Mouse (Mus musculus) B cell, adult 2 months (primary cell): Measurements from ENCODE around the gene Timm50.

ENCODE experiments used
- DNase-seq, 2 experiments: peaks; one replicate each; pipeline ENCODE4 v3.0.0; 2022

Gene Timm50

DNA sequence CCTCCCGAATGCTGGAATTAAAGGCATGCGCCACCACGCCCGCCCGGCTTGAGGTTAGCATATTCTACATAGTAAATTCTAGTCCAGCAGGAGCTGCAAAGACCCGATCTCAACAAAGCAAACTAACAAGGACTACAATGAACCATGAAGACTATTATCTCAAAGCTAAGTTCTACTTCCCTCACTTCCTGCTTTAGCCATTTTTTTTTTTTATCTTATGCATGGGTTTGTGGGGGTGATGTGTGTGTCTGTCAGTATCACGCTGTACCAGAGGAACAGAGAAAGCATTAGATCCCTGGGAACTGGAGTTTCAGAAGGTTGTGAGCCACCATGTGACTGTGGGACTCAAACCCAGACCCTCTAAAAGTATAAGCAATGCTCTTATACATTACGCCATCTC lies 13.4 kb upstream of the Timm50 start:
- no peak for DNase-seq

DNA sequence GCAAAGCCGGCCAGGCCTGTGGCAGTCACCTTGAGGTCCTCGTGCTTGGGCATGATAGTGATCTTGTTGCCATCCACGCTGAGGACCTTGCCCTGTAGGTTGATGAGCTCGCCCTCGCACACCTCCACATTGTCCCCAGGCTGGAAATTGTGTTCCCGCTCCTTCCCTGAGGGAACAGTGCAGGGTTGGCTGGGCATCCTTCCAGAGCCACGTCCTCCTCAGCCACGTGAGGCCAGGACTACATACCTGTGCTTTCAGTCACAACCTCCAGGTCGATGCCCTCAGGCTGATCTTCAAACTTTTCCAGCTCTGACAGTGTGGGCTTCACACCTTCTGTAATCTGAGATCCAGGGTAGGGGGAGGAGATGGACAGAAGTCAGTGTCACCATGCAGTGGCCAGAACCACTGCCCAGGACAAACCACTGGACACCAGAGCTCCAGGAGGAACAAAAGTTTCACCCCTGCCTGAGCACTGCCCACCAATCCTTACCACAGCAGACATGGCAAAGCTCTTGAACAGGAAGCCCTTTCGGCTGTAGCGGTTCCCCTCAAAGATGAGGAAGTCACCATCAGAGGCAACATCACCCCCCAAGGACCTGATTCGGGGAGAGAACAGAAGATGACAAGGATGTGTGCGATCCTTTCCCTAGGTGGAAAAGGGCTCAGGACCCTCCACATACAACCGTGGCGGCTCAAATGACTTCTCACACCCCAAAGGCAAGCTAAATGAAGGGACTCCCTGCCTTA lies 10.3 kb upstream of the Timm50 start:
- no peak for DNase-seq

DNA sequence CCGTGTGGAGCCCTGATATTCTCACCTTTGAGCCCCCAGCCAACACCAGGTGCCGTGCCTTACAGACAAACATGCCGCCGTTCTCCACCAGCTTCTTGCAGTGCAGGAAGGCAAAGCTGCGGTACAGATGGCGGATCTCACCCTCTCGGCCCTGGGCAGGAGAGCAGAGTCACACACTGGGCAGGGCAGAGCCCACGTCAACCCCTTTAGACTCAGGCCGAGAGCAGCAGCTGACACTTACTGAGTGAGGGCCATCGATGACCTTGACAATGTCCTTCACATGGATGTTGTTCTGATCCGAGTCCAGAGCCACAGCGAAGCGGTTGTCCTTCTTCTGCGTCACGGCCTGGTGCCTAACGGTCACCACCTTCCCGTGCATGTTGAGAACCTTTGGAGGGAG lies 6.8 kb upstream of the Timm50 start:
- DNase-seq: no peak

DNA sequence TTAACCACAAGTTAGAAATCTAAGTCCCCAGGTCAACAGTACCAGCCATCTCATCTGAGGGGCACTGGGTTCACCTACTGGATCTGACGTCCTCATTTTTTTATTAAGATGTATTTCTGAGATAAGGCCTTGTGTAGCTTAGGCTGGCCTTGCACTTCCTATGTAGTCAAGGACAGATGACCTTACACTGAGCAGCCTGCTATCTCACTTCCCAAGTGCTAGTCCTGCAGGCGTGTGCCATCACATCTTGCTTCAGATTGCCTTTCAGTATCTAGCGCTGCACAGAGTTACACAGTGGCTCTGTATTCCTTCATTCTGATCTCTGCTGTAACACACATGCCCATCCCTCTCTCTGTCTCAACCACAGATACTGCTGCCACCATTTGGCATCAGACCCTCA lies 6.2 kb upstream of the Timm50 start:
- no peak for DNase-seq

DNA sequence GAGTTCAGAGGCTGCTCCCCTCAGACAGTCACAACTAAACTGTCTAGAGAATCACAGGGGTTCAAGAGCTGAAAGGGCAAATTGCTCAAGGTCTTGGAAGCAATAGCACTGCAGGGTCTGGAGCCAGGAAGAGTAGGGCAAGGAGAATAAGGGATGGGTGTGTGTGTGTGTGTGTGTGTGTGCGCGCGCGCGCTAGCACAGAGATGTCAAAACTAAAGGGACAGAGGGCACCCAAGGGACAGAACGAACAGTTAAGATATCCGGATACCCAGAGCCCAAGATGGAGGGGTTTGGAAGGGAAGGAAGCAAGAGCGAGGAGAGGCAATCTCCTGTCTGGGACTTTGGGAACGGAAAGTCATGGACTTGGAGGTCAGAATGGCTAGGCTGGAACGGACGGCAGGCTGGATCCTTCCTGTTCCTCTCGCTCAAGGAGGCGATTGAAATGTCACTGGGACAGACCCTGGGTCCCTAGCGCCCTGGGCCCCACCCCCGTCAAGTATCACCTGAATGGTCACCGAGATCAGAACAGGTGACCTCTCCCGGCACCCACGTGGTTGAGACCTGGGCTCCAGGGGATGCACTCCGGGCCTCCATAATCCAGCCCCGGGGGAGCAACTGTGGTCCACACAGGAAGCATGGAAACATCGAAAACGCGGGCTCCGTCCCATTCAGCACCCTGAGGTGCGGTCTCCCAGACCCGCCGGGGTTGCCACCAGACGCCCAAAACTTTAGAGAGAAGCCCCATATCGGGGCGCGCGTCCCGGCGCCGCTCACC lies 534 bp downstream of the Timm50 start:
- peak in 1 of 2 experiments; percentile 4 for DNase-seq

DNA sequence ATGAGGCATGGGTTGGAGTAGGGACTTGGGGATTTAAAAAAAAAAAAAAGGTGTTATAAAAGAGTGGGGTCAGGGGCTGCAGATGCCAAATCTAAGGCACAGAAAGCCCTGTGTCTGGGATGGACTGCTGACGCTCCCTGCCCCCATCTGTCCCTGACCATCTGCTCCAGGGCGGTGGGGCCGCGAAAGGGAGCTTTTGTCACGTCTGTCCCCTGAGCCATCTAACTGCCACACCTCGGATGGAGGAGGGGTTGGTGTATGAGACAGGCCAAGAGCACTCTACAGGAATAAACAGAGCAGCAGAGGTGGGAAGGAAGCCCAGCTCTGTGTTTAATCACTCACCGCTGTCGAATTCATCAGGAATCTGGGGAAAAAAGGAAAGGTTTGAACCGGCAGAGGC lies 2.1 kb downstream of the Timm50 start:
- no peak for DNase-seq

DNA sequence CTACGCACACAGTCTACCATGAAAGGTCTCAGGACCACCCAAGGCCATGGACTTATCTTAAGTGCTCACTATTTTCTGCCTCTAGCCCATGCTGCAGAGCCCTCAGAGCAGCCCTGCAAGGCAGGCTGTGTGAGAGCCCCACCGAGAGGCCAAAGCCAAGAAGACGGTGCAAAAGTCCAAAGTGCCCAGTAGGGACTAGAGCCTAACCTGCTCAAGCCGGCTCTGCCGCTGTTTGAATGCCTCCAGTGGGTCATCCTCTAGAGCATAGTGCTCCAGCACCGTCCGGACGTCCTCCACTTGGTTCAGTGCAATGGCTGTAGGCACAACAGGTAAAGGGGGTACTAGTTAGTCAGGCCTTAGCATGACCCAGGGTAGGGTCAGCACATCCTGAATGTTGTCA lies 5.7 kb downstream of the Timm50 start:
- no peak for DNase-seq

DNA sequence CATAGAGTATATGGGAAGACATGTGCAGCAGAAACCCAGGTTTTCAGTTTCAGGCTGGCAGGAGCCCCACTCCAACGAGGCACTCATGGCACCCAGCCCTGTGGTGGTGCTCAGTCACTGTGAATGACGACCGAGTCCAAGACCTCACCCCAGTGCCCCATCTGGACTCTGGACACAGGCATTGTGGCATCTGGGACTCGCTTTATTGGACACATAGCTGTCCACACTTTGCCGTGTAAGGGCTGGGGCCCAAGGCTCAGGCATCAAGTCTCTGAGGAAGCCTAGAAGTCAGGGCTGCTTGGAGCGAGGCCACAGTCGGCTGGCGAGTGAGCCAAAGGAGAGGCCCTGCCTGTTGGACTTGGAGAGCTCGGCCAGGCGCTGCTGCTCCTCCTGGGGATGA lies 6.2 kb downstream of the Timm50 start:
- no peak for DNase-seq

DNA sequence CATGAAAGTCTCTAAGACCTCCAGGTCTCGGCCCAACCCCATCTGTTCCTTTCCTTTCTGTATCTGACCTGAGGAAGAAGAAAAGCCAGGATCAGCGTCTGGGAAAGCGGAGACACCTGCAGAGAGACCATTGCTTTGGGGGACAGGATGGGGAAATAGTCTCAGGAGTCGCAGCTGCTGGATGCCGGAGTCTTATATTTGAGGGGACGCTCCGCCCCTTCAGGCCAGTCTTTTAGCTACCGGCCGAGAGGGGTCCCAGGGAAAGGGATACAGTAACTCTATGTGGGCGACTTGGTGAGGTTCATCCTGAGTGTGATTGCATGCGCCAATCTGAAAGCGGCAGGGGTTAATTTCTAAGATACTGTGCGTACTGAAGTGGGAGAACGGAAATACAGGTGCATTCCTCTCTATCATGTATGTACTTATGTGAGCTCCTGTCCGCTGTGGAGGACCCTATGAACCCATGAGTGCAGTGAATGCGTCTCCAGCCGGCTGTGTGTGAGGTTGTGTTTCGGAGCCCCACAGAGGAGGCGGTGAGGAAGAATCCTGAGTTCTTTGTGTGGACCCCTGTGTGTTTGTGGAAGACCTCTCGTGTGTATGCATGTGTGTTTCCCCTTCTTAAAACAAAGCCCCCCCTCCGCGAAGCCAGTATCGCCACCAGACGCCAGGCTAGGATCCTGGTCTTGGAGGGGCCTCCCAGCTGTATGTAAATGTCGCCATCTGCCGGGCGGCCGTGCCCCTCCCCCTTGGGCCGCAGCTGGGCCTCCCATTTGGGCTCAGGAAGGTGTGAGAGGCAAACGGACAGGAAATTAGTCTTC lies 10.0 kb downstream of the Timm50 start, which contains the start of gene Dll3:
Gene Dll3, minus strand, starts transcription at position 623 of the 818 bp plus-strand sequence.
- DNase-seq: peak; percentile 57 to 59

DNA sequence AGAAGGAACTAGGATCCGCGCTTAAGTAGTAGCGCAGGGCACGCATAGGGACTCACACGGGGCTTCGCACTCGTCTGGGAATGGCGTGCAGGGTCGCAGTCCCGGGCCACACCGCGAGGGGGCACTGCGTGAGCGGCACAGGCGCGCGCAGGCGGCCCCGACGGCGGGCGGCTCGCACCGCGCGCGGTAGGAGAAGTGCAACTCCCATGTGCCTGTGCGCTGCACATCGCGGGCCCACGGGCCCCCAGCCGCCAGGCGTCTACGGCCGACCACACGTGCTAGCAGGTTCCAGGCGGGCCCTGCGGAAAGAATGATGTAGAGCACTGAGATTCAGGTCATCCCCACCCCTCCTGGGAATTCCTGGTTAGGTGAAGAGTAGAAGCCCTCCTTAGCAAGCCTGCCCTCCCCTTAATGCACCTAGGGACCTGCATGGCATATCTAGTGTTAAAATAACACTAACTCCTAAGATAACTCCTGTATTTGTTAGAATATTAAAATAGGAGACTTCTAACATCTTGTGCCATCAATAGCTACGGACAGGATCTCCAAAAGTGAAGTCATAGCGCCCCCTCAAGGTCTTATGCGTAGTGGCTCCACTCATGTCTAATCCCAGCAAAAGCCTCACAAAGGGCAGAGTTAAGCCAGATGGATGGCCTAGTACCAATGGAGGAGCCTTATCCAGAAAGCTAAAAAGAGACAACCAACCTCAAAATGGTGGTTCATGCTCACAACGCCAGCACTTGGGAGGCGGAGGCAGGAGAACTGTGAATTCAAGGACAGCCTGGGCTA lies 12.8 kb downstream of the Timm50 start:
- peak; percentile 44 to 51 for DNase-seq

DNA sequence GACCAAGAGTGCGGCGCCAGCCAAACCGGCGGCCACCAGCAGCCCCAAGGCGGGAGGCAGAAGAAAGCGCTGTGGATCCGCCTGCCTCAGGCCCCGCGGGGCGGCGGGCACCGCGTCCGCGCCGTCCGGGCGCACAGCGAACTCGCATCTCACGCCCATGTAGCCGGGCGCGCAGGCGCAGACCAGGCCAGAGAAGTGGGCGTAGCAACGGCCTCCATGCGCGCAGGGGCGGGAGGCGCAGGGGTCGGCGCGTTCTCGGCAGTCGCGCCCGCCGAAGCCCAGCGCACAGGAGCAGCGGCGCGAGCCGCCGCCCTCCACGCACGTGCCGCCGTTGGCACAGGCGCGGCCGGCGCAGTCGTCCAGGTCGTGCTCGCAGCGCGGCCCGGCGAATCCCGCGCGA lies 17.4 kb downstream of the Timm50 start:
- DNase-seq: peak; percentile 33 to 37

DNA sequence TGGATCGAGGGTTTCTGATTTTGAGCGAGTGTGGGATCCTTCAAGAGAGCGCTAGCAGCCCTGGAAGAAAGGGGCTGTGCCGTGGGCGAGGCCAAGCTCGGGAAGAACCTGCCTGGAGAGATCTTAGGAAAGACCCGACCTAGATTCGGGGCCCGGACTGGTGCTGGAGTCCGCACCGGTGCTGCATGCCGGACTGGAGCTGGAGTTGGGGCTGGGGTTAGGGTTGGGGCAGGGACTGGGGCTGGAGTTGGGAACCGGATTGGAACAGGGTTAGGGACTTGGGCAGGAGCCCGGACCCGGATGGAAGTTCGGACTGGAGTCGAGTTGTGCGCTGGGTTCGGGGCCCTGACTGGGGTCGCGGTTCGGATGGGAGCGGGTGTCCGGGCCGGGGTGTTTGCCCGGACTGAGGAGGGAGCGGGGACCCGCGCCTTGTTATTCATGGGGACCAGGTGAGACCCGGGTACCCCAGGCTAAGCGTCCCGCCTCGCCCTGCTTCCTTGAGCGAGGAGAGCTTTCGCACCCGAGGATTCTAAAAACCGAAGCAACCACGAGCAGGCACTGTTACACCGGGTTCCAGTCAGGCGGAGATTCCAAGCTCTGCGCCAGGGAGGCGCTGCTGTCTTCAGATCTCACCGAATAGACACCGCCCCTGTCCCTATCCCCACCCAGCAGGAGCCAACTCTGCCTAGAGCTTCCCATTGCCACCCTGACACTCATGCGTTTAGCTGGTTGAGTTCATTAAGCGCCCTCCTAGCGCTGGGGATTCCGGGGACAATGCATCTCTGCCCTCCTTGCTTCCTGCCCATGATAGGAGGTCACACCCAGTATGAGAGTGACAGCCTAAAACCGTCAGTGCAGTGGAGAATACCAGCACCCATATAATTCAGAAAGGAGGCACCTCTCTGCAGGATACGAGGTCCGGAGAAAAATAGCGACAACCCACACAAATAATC lies 21.0 kb downstream of the Timm50 start, which contains the start of gene Selenov:
Gene Selenov, minus strand, starts transcription at position 549 of the 953 bp plus-strand sequence.
- peak in 1 of 2 experiments; percentile 6 for DNase-seq

DNA sequence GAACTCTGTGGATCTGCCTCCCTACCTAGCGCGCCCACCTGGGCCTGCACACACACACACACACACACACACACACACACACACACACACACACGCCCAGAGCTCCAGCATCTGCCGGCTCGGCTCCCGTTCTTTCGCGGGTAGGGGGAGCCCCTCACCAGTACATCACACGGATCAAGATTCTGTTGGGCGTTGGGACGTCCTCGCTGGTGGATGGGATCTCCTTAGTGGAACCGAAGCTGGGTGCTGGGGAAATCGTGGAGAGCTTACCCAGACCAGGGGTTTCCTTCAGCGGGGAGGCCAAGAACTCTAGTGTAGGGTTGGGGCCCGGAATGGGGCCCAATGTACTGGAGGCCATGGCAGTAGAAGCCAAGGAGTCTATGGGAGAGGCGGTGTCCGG lies 21.7 kb downstream of the Timm50 start:
- DNase-seq: peak in 1 of 2 experiments; percentile 6

DNA sequence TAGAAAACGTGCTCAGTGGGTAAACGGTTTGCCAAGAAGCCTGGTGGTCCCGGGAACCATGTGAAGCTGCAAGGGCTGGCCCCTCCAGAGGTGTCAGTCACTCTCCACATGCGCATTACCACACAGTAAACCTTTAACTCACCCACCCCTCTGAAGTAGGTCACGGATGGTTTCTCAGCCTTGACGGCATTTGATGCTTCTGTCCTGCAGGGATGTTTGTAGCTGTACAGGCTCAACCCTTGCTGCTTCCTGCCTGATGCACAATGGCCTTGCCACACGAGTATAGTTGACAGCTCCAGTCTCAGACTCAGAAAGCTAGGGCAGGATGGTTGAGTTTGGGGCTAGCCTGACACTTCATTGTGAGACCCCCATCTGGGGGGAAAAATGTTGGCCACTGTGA lies 31.2 kb downstream of the Timm50 start:
- no peak for DNase-seq

DNA sequence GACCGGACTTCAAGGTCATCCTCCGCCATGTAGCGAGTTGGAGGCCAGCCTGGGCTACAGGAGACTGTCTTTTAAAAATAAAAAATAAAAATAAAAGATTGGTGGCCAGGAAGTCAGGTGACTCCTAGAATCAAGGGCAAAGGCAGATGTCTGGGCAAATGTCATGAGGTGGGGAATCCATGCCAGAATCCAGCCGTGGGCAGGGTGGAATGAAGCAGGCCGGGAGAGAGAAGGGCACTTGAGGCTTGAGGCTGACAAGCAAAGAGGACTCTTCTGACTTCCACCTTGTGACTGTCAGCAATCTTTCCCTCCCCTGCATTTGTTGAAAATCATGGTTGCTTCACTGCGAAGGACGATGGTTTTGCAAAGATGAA lies 33.6 kb downstream of the Timm50 start:
- DNase-seq: no peak

DNA sequence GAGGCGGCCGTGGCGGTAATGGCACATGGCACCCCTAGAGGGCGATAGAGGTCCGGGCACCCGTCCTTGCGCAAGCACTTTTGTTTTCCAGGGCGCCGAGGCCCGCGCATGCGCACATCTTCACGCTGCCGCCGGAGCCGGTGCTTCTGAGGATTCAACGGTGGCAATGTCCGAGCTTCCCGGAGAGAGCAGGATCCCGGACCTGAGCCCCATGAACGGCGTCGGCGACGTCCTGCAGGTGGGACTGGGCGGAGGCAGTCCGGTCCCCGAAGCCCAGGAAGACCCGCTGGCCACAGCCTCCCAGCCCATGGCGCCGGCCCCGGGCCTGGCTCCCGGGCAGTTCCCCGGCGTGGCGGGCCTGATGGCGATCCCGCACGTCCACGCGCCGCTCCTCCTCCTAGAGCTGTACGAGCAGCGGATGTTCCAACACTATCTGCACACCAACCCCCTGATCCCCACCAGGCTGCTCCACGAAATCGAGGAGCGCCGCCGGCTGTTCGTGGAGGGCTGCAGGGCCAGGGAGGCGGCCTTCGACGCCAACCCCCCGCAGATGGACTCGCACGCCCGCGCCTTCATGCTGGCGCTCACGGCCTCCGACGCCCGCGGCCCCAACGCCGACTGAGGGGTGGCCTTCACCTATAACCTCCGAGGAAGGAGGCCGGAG lies 34.1 kb downstream of the Timm50 start, which contains the start of gene Eid2b:
Gene Eid2b, plus strand, starts transcription at position 125 of the 664 bp plus-strand sequence.
- DNase-seq: peak; percentile 97

DNA sequence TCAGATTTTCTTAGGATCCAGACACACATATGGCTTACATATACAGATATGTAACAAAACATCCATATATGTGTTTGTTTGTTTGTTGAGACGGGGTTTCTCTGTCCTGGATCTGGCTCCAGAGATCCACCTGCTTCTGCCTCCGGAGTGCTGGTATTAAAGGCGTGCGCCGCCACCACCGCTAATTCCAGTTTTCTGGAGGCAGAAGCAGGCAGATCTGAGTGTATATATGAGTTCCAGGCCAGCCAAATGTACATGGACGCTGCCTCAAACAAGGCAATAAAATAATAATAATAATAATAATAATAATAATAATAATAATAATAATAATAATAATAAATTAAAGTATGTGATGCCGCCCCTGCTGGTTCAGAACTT lies 34.6 kb downstream of the Timm50 start:
- DNase-seq: no peak

DNA sequence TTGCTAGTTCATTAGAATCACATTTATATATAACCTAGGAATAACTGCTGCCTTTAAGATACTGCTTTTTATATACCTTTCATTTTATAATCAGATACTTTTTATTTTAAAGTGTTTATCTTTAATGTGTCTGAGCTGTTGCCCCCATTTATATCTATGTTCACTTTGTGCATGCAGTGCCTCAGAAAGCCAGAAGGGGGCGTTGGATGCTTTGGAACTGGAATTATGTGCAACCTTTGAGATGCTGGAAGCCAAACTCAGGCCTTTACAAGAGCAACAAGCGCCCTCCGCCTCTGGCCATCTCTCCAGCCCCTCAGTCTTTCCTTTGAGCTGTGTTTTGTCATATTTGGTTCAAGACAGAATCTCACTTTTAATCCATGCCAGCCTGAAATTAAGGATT lies 40.1 kb downstream of the Timm50 start:
- DNase-seq: peak; percentile 14 to 26

DNA sequence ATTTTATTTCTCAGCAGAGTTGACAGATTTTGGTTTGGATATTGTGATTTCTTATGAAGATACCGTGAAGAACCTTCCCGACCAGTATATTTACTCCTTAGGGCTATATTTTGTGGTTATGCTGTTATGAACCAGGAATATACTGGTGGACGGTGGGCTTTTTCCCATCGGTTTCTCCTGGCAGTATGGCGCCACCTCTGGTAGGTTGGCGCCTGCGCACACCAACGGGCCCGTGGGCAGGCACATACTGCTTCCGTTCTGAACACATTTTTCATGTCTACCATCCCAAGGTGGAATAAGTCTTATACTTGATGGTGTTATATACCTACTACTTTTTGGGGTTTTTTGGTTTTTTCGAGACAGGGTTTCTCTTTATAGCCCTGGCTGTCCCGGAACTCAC lies 42.5 kb downstream of the Timm50 start:
- DNase-seq: no peak

DNA sequence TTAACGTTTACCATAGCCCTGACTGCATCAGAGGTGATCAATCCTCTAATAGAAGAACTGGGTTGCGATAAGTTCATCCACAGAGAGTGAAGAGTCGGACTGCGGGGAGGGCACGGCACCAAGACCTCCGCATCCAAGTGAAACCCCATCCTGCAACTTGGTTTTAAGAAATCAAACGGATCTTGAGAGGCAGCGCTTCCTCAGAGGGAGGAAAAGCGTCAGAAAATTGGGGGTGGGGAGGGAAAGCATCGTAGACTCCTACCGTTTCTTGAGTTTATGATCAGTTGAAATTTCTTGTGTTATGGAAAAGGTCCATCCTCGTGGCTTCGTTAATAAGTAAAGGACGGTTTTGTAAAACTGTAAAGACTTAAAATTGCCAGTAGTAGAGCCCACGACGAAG lies 43.3 kb downstream of the Timm50 start:
- no peak for DNase-seq
